33 mouse cellular contexts compared by ENCODE assay signal in the genomic region with DNA sequence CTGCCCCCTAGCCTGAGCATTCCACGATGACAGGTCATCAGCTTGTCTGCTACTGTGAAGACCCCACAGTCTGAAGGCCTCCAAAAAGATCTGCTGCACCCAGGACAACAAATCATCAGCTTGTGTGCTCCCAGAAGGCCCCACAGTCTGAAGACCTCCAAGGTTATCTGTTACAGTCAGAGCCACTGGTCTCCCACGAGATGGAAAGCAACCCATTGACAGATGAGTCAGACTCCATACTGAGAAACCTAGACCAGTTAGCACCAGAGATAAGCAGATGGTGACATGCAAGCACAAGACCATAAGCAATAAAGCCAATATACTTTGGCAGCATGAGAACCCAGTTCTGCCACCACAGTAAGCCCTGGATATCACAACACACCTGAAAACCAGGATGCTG. TPM values are rescaled to one million over a fixed set of nuclear protein-coding genes. Genes with fewer than 3 reads are reported as not detected.
A peak's percentile ranks its signal among the peaks of the same experiment; 100 is the strongest.
DNase-seq lines count a peak whose midpoint lies in the region; ATAC-seq and TF ChIP-seq lines count a peak whose summit lies in the region.
"Had no signal": no experiment of that assay in that cellular context is flagged by ENCODE, and none has a peak within 500 bp of the region (broad histone marks: within the 10 kb centered on the region; RNA-seq: fewer than 3 reads in every experiment).

No protein-coding gene starts in this region.

- WGBS in stomach, embryonic 16.5 days, result 43% methylated on average over 2 of the region's 2 CpGs
- WGBS in stomach, postnatal 0 days, result 46% methylated on average over 2 of the region's 2 CpGs
- 29% methylated on average over 2 of the region's 2 CpGs for WGBS in intestine, postnatal 0 days
- 57% methylated on average over 2 of the region's 2 CpGs for WGBS in liver, postnatal 0 days (ENCODE audit: insufficient replicate concordance)

- H3K9me3 ChIP-seq in stomach, embryonic 16.5 days (replicated peaks; ENCODE audit: control insufficient read depth, low read length), result no peaks in the 10 kb centered on the region
- no peaks in the 10 kb centered on the region for H3K9me3 ChIP-seq in stomach, postnatal 0 days (ENCODE audit: control insufficient read depth, low read length)
- H3K9me3 ChIP-seq in intestine, postnatal 0 days (ENCODE audit: control insufficient read depth), result no peaks in the 10 kb centered on the region
- no peaks in the 10 kb centered on the region for H3K9me3 ChIP-seq in liver, postnatal 0 days (ENCODE audit: low read length)
- H3K9me3 ChIP-seq: embryonic facial prominence, embryonic 12.5 days; embryonic facial prominence, embryonic 15.5 days; G1E; heart, embryonic 12.5 days; heart, embryonic 15.5 days; hindbrain, embryonic 10.5 days; hindbrain, embryonic 13.5 days had no signal

- no peaks in the 10 kb centered on the region for H3K27me3 ChIP-seq in stomach, embryonic 16.5 days (ENCODE audit: control insufficient read depth, insufficient read depth, low read length)
- no peaks in the 10 kb centered on the region for H3K27me3 ChIP-seq in stomach, postnatal 0 days (ENCODE audit: control insufficient read depth, insufficient read depth, low read length)
- H3K27me3 ChIP-seq in intestine, postnatal 0 days (replicated peaks; ENCODE audit: control insufficient read depth, insufficient read depth, low read length), result no peaks in the 10 kb centered on the region
- H3K27me3 ChIP-seq in liver, postnatal 0 days (ENCODE audit: insufficient read depth, low read length), result no peaks in the 10 kb centered on the region
- H3K27me3 ChIP-seq: CH12.LX; embryonic facial prominence, embryonic 12.5 days; embryonic facial prominence, embryonic 15.5 days; heart, embryonic 12.5 days; heart, embryonic 15.5 days; hindbrain, embryonic 13.5 days had no signal

- no peak for TF ChIP-seq CTCF in stomach, postnatal 0 days (IDR thresholded peaks at IDR 0.05; ENCODE audit: low read depth)
- no peak for TF ChIP-seq CTCF in intestine, postnatal 0 days (IDR thresholded peaks at IDR 0.05; ENCODE audit: low read depth)
- no peak for TF ChIP-seq CTCF in liver, postnatal 0 days (IDR thresholded peaks at IDR 0.05; ENCODE audit: low read depth)

- H3K36me3 ChIP-seq in stomach, embryonic 16.5 days (ENCODE audit: control insufficient read depth, insufficient read depth, low read length), result no peaks in the 10 kb centered on the region
- H3K36me3 ChIP-seq in stomach, postnatal 0 days (ENCODE audit: control insufficient read depth, insufficient read depth, low read length), result no peaks in the 10 kb centered on the region
- H3K36me3 ChIP-seq in intestine, postnatal 0 days (ENCODE audit: control insufficient read depth, insufficient read depth), result no peaks in the 10 kb centered on the region
- no peaks in the 10 kb centered on the region for H3K36me3 ChIP-seq in liver, postnatal 0 days (replicated peaks; ENCODE audit: insufficient read depth, low read length)
- H3K36me3 ChIP-seq: embryonic facial prominence, embryonic 12.5 days; embryonic facial prominence, embryonic 15.5 days; G1E; heart, embryonic 12.5 days; heart, embryonic 15.5 days; hindbrain, embryonic 10.5 days; hindbrain, embryonic 13.5 days had no signal

- no peak overlapping the region for H3K4me2 ChIP-seq in stomach, embryonic 16.5 days (ENCODE audit: low read depth, low read length)
- H3K4me2 ChIP-seq in stomach, postnatal 0 days (replicated peaks; ENCODE audit: low read depth), result no peak overlapping the region
- H3K4me2 ChIP-seq in intestine, postnatal 0 days (replicated peaks; ENCODE audit: low read depth), result peak overlapping the region; percentile 27; the same call in 1 of the 2 replicates
- H3K4me2 ChIP-seq in liver, postnatal 0 days (ENCODE audit: low read depth, low read length), result no peak overlapping the region
- H3K4me2 ChIP-seq: embryonic facial prominence, embryonic 12.5 days; embryonic facial prominence, embryonic 15.5 days; heart, embryonic 12.5 days; heart, embryonic 15.5 days; hindbrain, embryonic 13.5 days had no signal

- H3K4me1 ChIP-seq in stomach, embryonic 16.5 days (ENCODE audit: control insufficient read depth, insufficient read depth, low read length), result no peaks in the 10 kb centered on the region
- no peaks in the 10 kb centered on the region for H3K4me1 ChIP-seq in stomach, postnatal 0 days (replicated peaks; ENCODE audit: control insufficient read depth, insufficient read depth)
- H3K4me1 ChIP-seq in intestine, postnatal 0 days (replicated peaks; ENCODE audit: control insufficient read depth, insufficient read depth, low read length), result no peaks in the 10 kb centered on the region
- no peaks in the 10 kb centered on the region for H3K4me1 ChIP-seq in liver, postnatal 0 days (ENCODE audit: insufficient read depth)
- H3K4me1 ChIP-seq: embryonic facial prominence, embryonic 12.5 days; embryonic facial prominence, embryonic 15.5 days; heart, embryonic 12.5 days; heart, embryonic 15.5 days; hindbrain, embryonic 10.5 days; hindbrain, embryonic 13.5 days had no signal

- no peak overlapping the region for H3K9ac ChIP-seq in stomach, embryonic 16.5 days (ENCODE audit: low read length)
- no peak overlapping the region for H3K9ac ChIP-seq in stomach, postnatal 0 days (ENCODE audit: low read length)
- H3K9ac ChIP-seq in intestine, postnatal 0 days (ENCODE audit: low read depth, low read length), result no peak overlapping the region
- H3K9ac ChIP-seq in liver, postnatal 0 days (replicated peaks), result no peak overlapping the region
- H3K9ac ChIP-seq: embryonic facial prominence, embryonic 12.5 days; embryonic facial prominence, embryonic 15.5 days; forebrain, postnatal 0 days; heart, embryonic 12.5 days; heart, embryonic 15.5 days; hindbrain, embryonic 13.5 days had no signal

- peak; percentile 44; the same call in 1 of the 2 replicates for ATAC-seq in stomach, embryonic 16.5 days (ENCODE audit: insufficient read depth, low FRiP score)
- no peak for ATAC-seq in stomach, postnatal 0 days (ENCODE audit: low FRiP score, low TSS enrichment)
- ATAC-seq in intestine, postnatal 0 days, result peak; percentile 97
- no peak for ATAC-seq in liver, postnatal 0 days
- ATAC-seq: forebrain, embryonic 14.5 days; forebrain, postnatal 0 days had no signal

- H3K4me3 ChIP-seq in stomach, embryonic 16.5 days (replicated peaks; ENCODE audit: low read length), result no peak overlapping the region
- H3K4me3 ChIP-seq in stomach, postnatal 0 days (ENCODE audit: low read depth, low read length), result no peak overlapping the region
- H3K4me3 ChIP-seq in intestine, postnatal 0 days (ENCODE audit: low read depth, low read length), result no peak overlapping the region
- H3K4me3 ChIP-seq in liver, postnatal 0 days (ENCODE audit: low read depth, low read length), result no peak overlapping the region
- H3K4me3 ChIP-seq: embryonic facial prominence, embryonic 12.5 days; embryonic facial prominence, embryonic 15.5 days; heart, embryonic 12.5 days; heart, embryonic 15.5 days; hindbrain, embryonic 10.5 days; hindbrain, embryonic 13.5 days had no signal

- no peak overlapping the region for H3K27ac ChIP-seq in stomach, embryonic 16.5 days (ENCODE audit: low read length)
- no peak overlapping the region for H3K27ac ChIP-seq in stomach, postnatal 0 days (replicated peaks)
- peak overlapping the region; percentile 79 for H3K27ac ChIP-seq in intestine, postnatal 0 days (ENCODE audit: low read depth, low read length)
- peak overlapping the region; percentile 16; the same call in 1 of the 2 replicates for H3K27ac ChIP-seq in liver, postnatal 0 days (ENCODE audit: low read depth)
- H3K27ac ChIP-seq: embryonic facial prominence, embryonic 12.5 days; embryonic facial prominence, embryonic 15.5 days; heart, embryonic 15.5 days; hindbrain, embryonic 10.5 days; hindbrain, embryonic 13.5 days had no signal

- no peak for DNase-seq in stomach, postnatal 0 days (ENCODE audit: low spot score)
- no peak for DNase-seq in liver, postnatal 0 days
- no peak for DNase-seq in left cerebral cortex, postnatal 14 days (ENCODE audit: low spot score in 2 of 2)
- no peak for DNase-seq in urinary bladder, adult 18-20 months (ENCODE audit: low spot score in 2 of 2)
- DNase-seq in natural killer cell, adult 2 months (ENCODE audit: low spot score in 2 of 2), result no peak
- DNase-seq: adrenal gland, adult 2 months; adrenal gland, postnatal 14 days; B cell, adult 2 months; cerebellum, adult 11 months; cerebellum, adult 2 months; cerebellum, adult 9-11 months; cerebellum, postnatal 25 days; forebrain, postnatal 0 days; gastrocnemius, postnatal 25 days; heart, adult 18-20 months; heart, postnatal 10 days; heart, postnatal 36 days had no signal

- intact Hi-C loops in left cerebral cortex, postnatal 14 days (cut with DNase I), result no loop called here

- no peak for TF ChIP-seq EP300 in stomach, postnatal 0 days (optimal IDR thresholded peaks at IDR 0.05)
- TF ChIP-seq EP300 in liver, postnatal 0 days (IDR thresholded peaks at IDR 0.05; ENCODE audit: low read depth), result no peak

RNA-seq across cellular contexts. Expression of gene Ugt2a3, which starts 43.2 kb away (rescaled TPM):
- polyA plus RNA-seq in stomach, embryonic 16.5 days (2015; fragmentation: Nextera tagmentation; extraction: Ambion mirVana), result 0.39 and 0.58 TPM in 2 replicates
- 0.55 and 0.96 TPM in 2 replicates for polyA plus RNA-seq in stomach, postnatal 0 days (2015; fragmentation: Nextera tagmentation; extraction: Ambion mirVana)
- 5.9 and 6.9 TPM in 2 replicates for polyA plus RNA-seq in intestine, postnatal 0 days (2015; fragmentation: Nextera tagmentation; extraction: Ambion mirVana)
- 1.9 and 3.7 TPM in 2 replicates for polyA plus RNA-seq in liver, postnatal 0 days (2015; fragmentation: Nextera tagmentation; extraction: Ambion mirVana)
- total RNA-seq in left cerebral cortex, postnatal 14 days (2021), result not detected
- total RNA-seq: CH12.LX; common myeloid progenitor, adult 5-6 weeks; forebrain, postnatal 0 days; gastrocnemius, adult 8-10 months; gastrocnemius, postnatal 25 days; heart, adult 18-20 months; heart, postnatal 10 days; heart, postnatal 36 days had no signal
- polyA plus RNA-seq: adrenal gland, adult 2 months; cerebellum, adult 2 months; embryonic facial prominence, embryonic 12.5 days; embryonic facial prominence, embryonic 15.5 days; forebrain, embryonic 11.5 days; forebrain, embryonic 14.5 days; forebrain, postnatal 0 days; frontal cortex, adult 2 months; G1E; gonadal fat pad, adult 2 months; heart, embryonic 12.5 days; heart, embryonic 15.5 days; hindbrain, embryonic 10.5 days; hindbrain, embryonic 13.5 days had no signal

RNA-seq across cellular contexts. Expression of gene Ugt2b38, which starts 43.8 kb away (rescaled TPM):
- not detected in 2 replicates for polyA plus RNA-seq in stomach, embryonic 16.5 days (2015; fragmentation: Nextera tagmentation; extraction: Ambion mirVana)
- polyA plus RNA-seq in stomach, postnatal 0 days (2015; fragmentation: Nextera tagmentation; extraction: Ambion mirVana), result not detected in 2 replicates
- polyA plus RNA-seq in intestine, postnatal 0 days (2015; fragmentation: Nextera tagmentation; extraction: Ambion mirVana), result 0.10 TPM in 1 of 2 replicates, not detected in the other
- polyA plus RNA-seq in liver, postnatal 0 days (2015; fragmentation: Nextera tagmentation; extraction: Ambion mirVana), result not detected in 2 replicates
- total RNA-seq in left cerebral cortex, postnatal 14 days (2021), result not detected
- total RNA-seq: adrenal gland, adult 2 months; CH12.LX; common myeloid progenitor, adult 5-6 weeks; forebrain, postnatal 0 days; G1E; gastrocnemius, adult 8-10 months; gastrocnemius, postnatal 25 days; heart, adult 18-20 months; heart, postnatal 10 days; heart, postnatal 36 days had no signal
- polyA plus RNA-seq: adrenal gland, adult 2 months; cerebellum, adult 2 months; embryonic facial prominence, embryonic 12.5 days; embryonic facial prominence, embryonic 15.5 days; forebrain, embryonic 11.5 days; forebrain, embryonic 14.5 days; forebrain, postnatal 0 days; frontal cortex, adult 2 months; G1E; gonadal fat pad, adult 2 months; heart, embryonic 12.5 days; heart, embryonic 15.5 days; hindbrain, embryonic 10.5 days; hindbrain, embryonic 13.5 days had no signal

Comparison
In these comparisons a context has a peak if more than half of its experiments do, and no peak if none do; other contexts are left out.
1. ATAC-seq: peak in stomach, embryonic 16.5 days (single experiment) and intestine, postnatal 0 days (single experiment); none in stomach, postnatal 0 days (single experiment) and liver, postnatal 0 days (single experiment).
2. H3K27ac ChIP-seq: peak in intestine, postnatal 0 days (single experiment) and liver, postnatal 0 days (single experiment); none in stomach, embryonic 16.5 days (single experiment) and stomach, postnatal 0 days (single experiment).